Mouse (Mus musculus) fibroblast of lung, adult 2 months (primary cell): Measurements from ENCODE around the gene Psma6.
A peak's percentile ranks its signal among the peaks of the same experiment; 100 is the strongest.
"Not testable (repeated sequence)": the region's sequence is repeated elsewhere in the genome, so short reads cannot be mapped to it uniquely, and the experiment has no call there.

Source experiments
- DNase-seq: peaks from one replicate; pipeline ENCODE4 v3.0.0-alpha.2; 2011; ENCODE audit warnings: low read depth

The Psma6 gene

GRCm38 (mm10) chr12:55392733-55393577 is 8.9 kb downstream of the Psma6 start:
- DNase-seq = no peak

- DNase-seq = not testable (repeated sequence)
Observed at GRCm38 (mm10) chr12:55395601-55396000, 11.6 kb downstream of the Psma6 start.

DNA sequence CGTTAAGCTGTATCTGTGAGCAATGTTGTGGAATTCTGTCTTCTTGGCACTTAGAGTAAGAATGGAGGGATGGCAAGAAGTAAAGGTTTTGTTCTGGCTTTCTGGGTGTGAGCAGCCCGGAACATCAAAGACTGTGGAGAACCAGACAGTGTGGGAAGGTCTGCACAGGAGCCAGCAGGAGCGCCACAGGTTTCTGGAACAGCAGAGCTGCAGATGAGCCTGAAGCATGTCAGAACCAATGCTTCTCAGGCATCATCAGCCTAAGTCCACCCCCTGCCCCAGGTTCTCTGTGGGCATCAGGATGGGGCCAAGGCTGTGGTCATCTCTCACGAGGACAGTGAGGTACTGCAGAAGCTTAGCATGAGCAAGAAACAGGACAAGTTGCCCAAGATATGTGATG is 12.5 kb downstream of the Psma6 start:
- DNase-seq = no peak

GRCm38 (mm10) chr12:55397544-55398239 is 13.7 kb downstream of the Psma6 start:
- DNase-seq = no peak

DNA sequence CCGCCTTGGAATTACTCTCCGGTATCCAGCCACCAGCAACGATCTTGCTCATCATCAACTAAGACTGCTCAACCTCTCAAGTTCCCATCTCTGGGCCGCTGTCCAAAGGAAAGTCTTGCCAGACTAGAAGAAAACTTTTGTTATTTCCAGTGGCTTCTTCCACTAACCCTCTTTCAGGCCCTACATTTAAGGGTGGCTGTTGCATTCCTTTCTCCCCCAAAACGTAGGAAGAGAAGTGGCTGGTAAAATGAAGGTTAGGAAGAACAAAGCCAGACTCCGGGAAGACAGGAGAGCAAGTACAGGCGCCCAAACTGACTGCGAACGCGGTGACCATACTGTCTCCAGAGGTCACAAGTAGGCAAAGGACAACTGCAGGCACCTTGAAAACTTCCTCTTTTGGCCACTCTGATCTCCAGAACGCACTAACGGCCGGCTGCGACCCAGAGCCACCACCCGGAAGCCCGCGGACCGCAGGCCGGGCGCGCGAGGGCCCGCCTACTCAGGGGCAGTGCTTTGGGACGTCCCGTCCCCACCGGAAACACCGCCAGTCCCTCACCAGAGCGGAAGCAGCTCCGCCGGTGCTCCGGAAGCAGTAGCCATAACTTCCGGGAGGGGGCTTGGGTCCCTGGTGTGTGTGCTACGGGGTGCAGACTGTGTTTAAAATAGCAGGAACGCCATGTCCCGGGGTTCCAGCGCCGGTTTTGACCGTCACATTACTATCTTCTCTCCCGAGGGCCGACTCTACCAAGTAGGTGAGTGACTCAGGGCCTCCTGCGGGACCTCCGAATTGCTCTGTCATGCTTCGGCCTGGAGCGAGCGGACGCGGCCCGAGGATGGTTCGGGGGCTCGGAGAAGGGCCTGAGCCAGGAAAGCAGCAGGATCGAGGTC is 14.5 kb downstream of the Psma6 start:
- DNase-seq = peak; percentile 72

- DNase-seq = no peak
Observed at GRCm38 (mm10) chr12:55399128-55399677, 15.2 kb downstream of the Psma6 start.

GRCm38 (mm10) chr12:55407888-55408287 is 23.9 kb downstream of the Psma6 start:
- no peak for DNase-seq

- no peak for DNase-seq
Observed at GRCm38 (mm10) chr12:55415255-55415654, 31.2 kb downstream of the Psma6 start.

- no peak for DNase-seq
Observed at GRCm38 (mm10) chr12:55415762-55416161, 31.7 kb downstream of the Psma6 start.

- no peak for DNase-seq
Observed at GRCm38 (mm10) chr12:55420220-55420619, 36.2 kb downstream of the Psma6 start.

DNA sequence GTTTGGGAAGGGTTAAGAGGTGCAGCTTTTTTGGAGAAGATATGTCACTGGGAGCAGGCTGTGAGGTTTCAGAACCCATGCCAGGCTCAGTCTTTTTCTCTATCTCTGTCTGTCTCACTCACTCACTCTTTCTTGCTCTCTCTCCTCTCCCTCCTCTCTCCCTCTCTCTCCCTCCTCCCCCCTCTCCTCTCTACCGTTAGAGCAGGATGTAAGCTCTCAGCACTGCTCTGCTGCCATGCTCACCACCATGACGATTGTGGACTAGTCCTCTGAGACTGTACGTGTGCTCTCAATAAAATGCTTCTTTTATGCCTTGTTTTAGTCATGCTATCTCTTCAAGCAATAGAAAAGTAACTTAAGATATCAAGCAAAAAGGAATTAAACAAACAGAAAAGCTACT is 38.0 kb downstream of the Psma6 start:
- DNase-seq = no peak

DNA sequence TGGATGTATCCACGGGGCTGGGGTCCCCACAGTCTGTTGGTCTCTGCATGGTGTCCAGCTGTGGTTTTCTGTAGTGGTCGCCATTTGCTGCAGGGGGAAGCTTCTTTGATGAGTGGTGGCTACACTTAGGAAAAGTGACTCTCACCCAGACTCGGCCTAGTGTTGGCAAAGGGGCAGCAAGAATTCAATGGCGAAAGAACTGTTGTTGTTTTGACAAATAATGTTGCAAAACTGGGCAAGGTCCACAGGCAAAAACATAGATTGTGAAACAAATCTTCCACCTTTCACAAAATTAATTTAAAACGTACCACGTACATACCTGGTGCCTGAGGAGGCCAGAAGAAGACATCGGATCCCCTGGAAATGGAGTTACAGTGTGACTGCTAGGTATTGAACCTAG is 42.3 kb downstream of the Psma6 start:
- no peak for DNase-seq

DNA sequence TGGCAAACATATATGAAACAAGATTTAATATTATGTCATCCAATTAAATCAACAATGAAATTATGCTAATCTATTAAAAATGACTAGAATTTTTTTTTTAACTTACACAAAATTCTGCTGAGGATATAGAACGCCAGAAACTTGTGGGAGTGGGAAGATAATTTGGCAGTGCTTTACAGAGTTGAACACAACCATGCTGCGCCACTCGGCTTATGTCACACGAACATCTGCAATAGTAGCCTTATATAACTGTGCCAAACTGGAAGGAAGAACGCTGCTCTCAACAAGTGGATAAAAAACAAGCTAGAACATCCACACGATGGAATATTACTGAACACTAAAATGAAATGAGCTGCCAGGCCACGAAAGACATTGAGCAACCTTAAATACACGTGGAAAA is 45.2 kb downstream of the Psma6 start:
- no peak for DNase-seq

DNA sequence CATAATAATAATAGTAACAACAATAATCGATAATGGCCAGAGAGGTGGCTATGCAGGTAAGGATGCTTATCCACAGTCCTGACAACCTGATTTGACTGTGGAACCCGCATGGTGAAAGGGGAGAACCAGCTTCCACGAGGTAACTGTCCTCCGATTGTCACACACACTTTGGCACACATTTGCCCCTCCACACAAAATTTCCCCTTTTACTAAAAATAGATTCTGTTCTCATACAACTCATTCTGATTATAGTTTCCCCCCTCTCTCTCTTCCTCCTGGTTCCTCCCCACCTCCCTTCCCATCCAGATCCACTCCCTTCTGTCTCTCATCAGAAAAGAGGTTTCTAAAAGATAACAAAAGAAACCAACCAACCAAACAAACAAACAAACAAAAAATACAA is 45.9 kb downstream of the Psma6 start:
- no peak for DNase-seq

- no peak for DNase-seq
Observed at GRCm38 (mm10) chr12:55432284-55432919, 48.4 kb downstream of the Psma6 start.

GRCm38 (mm10) chr12:55432920-55433284 is 48.9 kb downstream of the Psma6 start:
- DNase-seq = no peak

GRCm38 (mm10) chr12:55433802-55434435 is 49.9 kb downstream of the Psma6 start:
- DNase-seq = no peak

GRCm38 (mm10) chr12:55435080-55435479 is 51.1 kb downstream of the Psma6 start:
- no peak for DNase-seq

DNA sequence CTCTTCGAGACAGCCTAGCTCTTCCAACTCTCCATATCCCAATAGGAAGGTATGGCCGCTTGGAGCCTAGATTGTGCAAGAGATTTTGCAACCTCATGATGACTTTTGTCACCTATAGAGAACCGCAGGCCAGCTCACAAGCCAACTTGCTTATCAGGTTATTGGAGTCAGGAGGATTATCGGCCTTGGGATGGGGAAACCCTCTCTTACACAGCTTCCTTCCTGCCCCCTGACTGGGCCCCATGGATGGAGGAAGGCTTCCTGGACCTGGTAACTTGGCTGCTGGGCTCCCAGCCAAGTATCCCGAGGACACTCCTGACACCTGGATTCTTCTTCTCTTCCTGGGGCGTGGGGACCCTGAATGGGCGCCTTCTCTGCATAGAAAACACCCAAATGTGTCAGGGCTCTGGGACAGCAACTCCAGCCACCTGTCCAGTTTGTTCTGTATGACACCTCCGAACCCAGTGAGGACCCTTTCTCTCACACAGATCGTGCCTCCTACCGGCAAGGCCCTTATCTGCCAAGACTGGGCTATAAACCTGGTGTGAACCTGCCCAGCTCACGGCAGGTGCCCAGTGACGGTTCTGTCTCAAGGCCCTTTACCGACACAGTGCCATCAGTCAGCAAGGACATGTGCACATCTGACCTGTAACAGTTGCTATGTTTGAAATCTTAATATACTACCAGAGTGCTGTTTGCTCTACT is 53.3 kb downstream of the Psma6 start:
- DNase-seq = no peak

- no peak for DNase-seq
Observed at GRCm38 (mm10) chr12:55438058-55438457, 54.0 kb downstream of the Psma6 start.
